Mouse (Mus musculus) liver, embryonic 14.5 days (tissue): ENCODE measurements at regions not wholly inside any gene's neighbourhood (a gene's known extent, or its start where the extent isn't known, plus 50 kb on each side); places are given as distances from the start of the nearest gene placed in this dataset.
A peak's percentile ranks its signal among the peaks of the same experiment; 100 is the strongest.

Experiments
- ATAC-seq: fragments of 200-750 bp; cut with Nextera tagmentation; 2 replicates; pipeline ENCODE4 v1.8.0; 2017; ENCODE audit warnings: moderate number of reproducible peaks, mild to moderate bottlenecking, moderate library complexity; ENCODE audit not compliant: insufficient read depth
- DNase-seq, 3 experiments: peaks; one replicate each; pipeline ENCODE4 v3.0.0-alpha.2; 2012 to 2013; ENCODE audit warnings: low read depth in 3 of 3, low spot score in 3 of 3
- H3K27ac ChIP-seq: fragments of 300-500 bp; sonication (generic); 2 replicates; pipeline ENCODE4 v1.5.1; 2014; ENCODE audit warnings: moderate library complexity, mild to moderate bottlenecking, control low read depth, inconsistent platforms
- H3K27me3 ChIP-seq: fragments of 300-500 bp; sonication (generic); 2 replicates; pipeline ENCODE4 v1.6.1; 2014; ENCODE audit warnings: mild to moderate bottlenecking, low read length, moderate library complexity; ENCODE audit not compliant: control insufficient read depth, insufficient read depth
- H3K36me3 ChIP-seq: fragments of 300-500 bp; sonication (generic); replicated peaks from 2 replicates; pipeline ENCODE4 v1.6.1; 2014; ENCODE audit warnings: low read depth; ENCODE audit not compliant: control insufficient read depth, insufficient read depth
- H3K4me1 ChIP-seq, 2 experiments: fragments of 200-500 bp in 1 of 2; fragments of 300-500 bp in 1 of 2; sonication (generic) in 1 of 2; replicated peaks; 2 replicates each; pipeline ENCODE4 v1.6.1; 2012 to 2014; ENCODE audit warnings: antibody characterized with exemption in 1 of 2, inconsistent platforms in 1 of 2, low read length in 1 of 2; ENCODE audit not compliant: control insufficient read depth in 2 of 2, insufficient read depth in 2 of 2
- H3K4me2 ChIP-seq: fragments of 300-500 bp; sonication (generic); 2 replicates; pipeline ENCODE4 v1.6.1; 2014; ENCODE audit warnings: low read depth, mild to moderate bottlenecking, control low read depth, moderate library complexity
- H3K4me3 ChIP-seq, 2 experiments: fragments of 200-500 bp in 1 of 2; fragments of 300-500 bp in 1 of 2; sonication (generic) in 1 of 2; 2 replicates each; pipeline ENCODE4 v1.5.1; 2012 to 2014; ENCODE audit warnings: low read depth in 2 of 2, low read length in 2 of 2, mild to moderate bottlenecking in 2 of 2, control low read depth in 1 of 2, inconsistent platforms in 1 of 2, moderate library complexity in 1 of 2; ENCODE audit not compliant: insufficient read depth in 1 of 2
- H3K9ac ChIP-seq: fragments of 300-500 bp; sonication (generic); replicated peaks from 2 replicates; pipeline ENCODE4 v1.6.1; 2014; ENCODE audit warnings: mild to moderate bottlenecking, control low read depth, moderate library complexity
- H3K9me3 ChIP-seq: fragments of 300-500 bp; sonication (generic); 2 replicates; pipeline ENCODE4 v1.6.1; 2016; ENCODE audit warnings: low read length, mixed read lengths; ENCODE audit not compliant: control insufficient read depth
- CTCF ChIP-seq: IDR thresholded peaks from 2 replicates; pipeline ENCODE4 v1.5.1; 2016; ENCODE audit warnings: antibody characterized with exemption, low read depth, control low read depth
- EP300 ChIP-seq: IDR thresholded peaks from 2 replicates; pipeline ENCODE4 v1.6.1; 2016; ENCODE audit warnings: antibody characterized with exemption, low read depth
- whole genome bisulfite sequencing: fragments of 180-500 bp; shearing (Covaris S2); extraction: QIAGEN DNeasy Blood & Tissue Kit; methylation state at CpG from one replicate; pipeline ENCODE4 v1.1.7; 2014; ENCODE audit not compliant: insufficient replicate concordance; 5-methylcytosine and 5-hydroxymethylcytosine counted together

- DNase-seq: no peak
- ATAC-seq: no peak
- Histone ChIP-seq H3K4me1 (no peaks in the 10 kb centered on the region), H3K27ac (no peak overlapping the region), H3K36me3 (no peaks in the 10 kb centered on the region), H3K9me3 (no peaks in the 10 kb centered on the region), H3K4me3 (no peak overlapping the region), H3K27me3 (no peaks in the 10 kb centered on the region), H3K4me2 (no peak overlapping the region), H3K9ac (no peak overlapping the region)
- TF ChIP-seq EP300 (no peak), CTCF (no peak)
- 52% methylated on average over 7 of the region's 7 CpGs for WGBS
These were observed 359.9 kb upstream of the Fam19a5 start for GRCm38 (mm10) chr15:87184248-87184647.

GRCm38 (mm10) chr15:87188816-87189455 is 355.2 kb upstream of the Fam19a5 start:
- no peaks in the 10 kb centered on the region for H3K9me3 ChIP-seq
- no peaks in the 10 kb centered on the region for H3K4me1 ChIP-seq
- H3K27ac ChIP-seq: no peak overlapping the region
- H3K9ac ChIP-seq: no peak overlapping the region
- 65% methylated on average over 9 of the region's 9 CpGs for WGBS
- no peaks in the 10 kb centered on the region for H3K36me3 ChIP-seq
- no peak overlapping the region for H3K4me3 ChIP-seq
- ATAC-seq (no peak), DNase-seq (no peak)
- TF ChIP-seq CTCF: peak; percentile 40
- no peak for TF ChIP-seq EP300
- H3K4me2 ChIP-seq: no peak overlapping the region
- no peaks in the 10 kb centered on the region for H3K27me3 ChIP-seq

- no peaks in the 10 kb centered on the region for H3K36me3 ChIP-seq
- 44% methylated on average over 4 of the region's 4 CpGs for WGBS
- no peak for ATAC-seq
- no peak overlapping the region for H3K4me3 ChIP-seq
- H3K9me3 ChIP-seq: no peaks in the 10 kb centered on the region
- H3K9ac ChIP-seq: no peak overlapping the region
- DNase-seq: no peak
- H3K27me3 ChIP-seq: no peaks in the 10 kb centered on the region
- TF ChIP-seq CTCF (0 out of 2 replicates have a peak, but pooled peaks have one; percentile 24), EP300 (no peak)
- no peak overlapping the region for H3K4me2 ChIP-seq
- H3K27ac ChIP-seq: no peak overlapping the region
- H3K4me1 ChIP-seq: no peaks in the 10 kb centered on the region
These were observed 352.2 kb upstream of the Fam19a5 start for GRCm38 (mm10) chr15:87191901-87192300.

- no peaks in the 10 kb centered on the region for H3K9me3 ChIP-seq
- no peak overlapping the region for H3K4me3 ChIP-seq
- H3K27me3 ChIP-seq: no peaks in the 10 kb centered on the region
- H3K27ac ChIP-seq: no peak overlapping the region
- no peak for ATAC-seq
- 58% methylated on average over 6 of the region's 6 CpGs for WGBS
- TF ChIP-seq CTCF (no peak), EP300 (no peak)
- no peaks in the 10 kb centered on the region for H3K4me1 ChIP-seq
- no peak for DNase-seq
- no peaks in the 10 kb centered on the region for H3K36me3 ChIP-seq
- no peak overlapping the region for H3K4me2 ChIP-seq
- no peak overlapping the region for H3K9ac ChIP-seq
These were observed 347.7 kb upstream of the Fam19a5 start for GRCm38 (mm10) chr15:87196306-87196893.

- H3K36me3 ChIP-seq: no peaks in the 10 kb centered on the region
- WGBS: 68% methylated on average over 8 of the region's 8 CpGs
- no peaks in the 10 kb centered on the region for H3K27me3 ChIP-seq
- H3K4me3 ChIP-seq: no peak overlapping the region
- no peak overlapping the region for H3K27ac ChIP-seq
- ATAC-seq (no peak), DNase-seq (no peak)
- TF ChIP-seq CTCF (no peak), EP300 (no peak)
- H3K4me1 ChIP-seq: no peaks in the 10 kb centered on the region
- no peak overlapping the region for H3K9ac ChIP-seq
- no peaks in the 10 kb centered on the region for H3K9me3 ChIP-seq
- H3K4me2 ChIP-seq: no peak overlapping the region
These were observed 344.5 kb upstream of the Fam19a5 start for GRCm38 (mm10) chr15:87199641-87200040.
